Mouse (Mus musculus) frontal cortex, postnatal 25 days (tissue): ENCODE measurements at regions not wholly inside any gene's neighbourhood (a gene's known extent, or its start where the extent isn't known, plus 50 kb on each side); places are given as distances from the start of the nearest gene placed in this dataset.

Experiments used
- DNase-seq, 2 experiments: peaks; one replicate each; pipeline ENCODE4 v3.0.0; 2022; ENCODE audit warnings: low spot score in 2 of 2

GRCm38 (mm10) chr6:99984057-99984855 is 258.1 kb upstream of the Prok2 start:
- DNase-seq: no peak

DNA sequence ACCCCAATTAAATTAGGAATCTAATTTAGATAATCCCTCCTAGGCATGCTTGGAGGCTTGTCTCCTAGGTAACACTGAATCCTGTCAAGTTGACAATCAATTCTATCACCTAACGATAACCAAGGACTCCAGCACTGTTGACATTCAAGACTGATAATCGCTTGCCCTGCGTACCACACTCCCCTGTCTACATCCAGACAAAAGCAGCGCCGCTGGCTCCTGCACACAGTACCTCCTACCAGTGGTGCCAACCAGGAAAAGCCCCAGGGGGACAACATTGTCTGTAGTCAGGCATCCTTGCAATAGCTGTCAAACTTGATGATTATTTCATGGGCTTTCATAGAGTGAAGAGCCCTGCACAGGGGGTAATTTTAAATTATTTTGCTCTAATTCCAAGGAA is 253.4 kb upstream of the Prok2 start:
- DNase-seq: no peak

GRCm38 (mm10) chr6:99978164-99978746 is 252.1 kb upstream of the Prok2 start:
- no peak for DNase-seq

- no peak for DNase-seq
These were observed 250.0 kb upstream of the Prok2 start for GRCm38 (mm10) chr6:99976144-99976543.

- DNase-seq: no peak
These were observed 249.3 kb upstream of the Prok2 start for GRCm38 (mm10) chr6:99975486-99975885.

DNA sequence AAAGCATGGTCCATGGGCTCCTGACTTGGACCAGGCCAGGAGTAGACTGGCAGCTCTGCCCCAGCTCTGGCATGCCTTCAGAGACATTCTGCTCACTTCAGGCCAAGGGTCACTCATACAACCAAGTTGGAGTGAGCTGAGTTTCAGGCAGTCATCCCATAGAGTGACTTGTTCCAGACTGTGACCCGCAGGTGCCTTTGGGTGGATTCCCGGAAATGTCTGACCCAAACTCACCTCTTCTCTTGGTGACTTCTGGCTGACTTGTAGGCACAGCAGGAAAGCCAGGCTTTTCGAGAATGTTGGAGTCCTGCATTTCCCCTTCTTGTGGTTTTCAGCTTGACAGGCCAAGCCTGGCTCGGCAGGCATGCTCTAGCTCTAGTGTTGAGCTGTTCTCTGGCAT is 248.3 kb upstream of the Prok2 start:
- no peak for DNase-seq

- DNase-seq: peak in 1 of 2 experiments; percentile 15
These were observed 245.2 kb upstream of the Prok2 start for GRCm38 (mm10) chr6:99971376-99971775.

GRCm38 (mm10) chr6:99968889-99969288 is 242.7 kb upstream of the Prok2 start:
- DNase-seq: peak; percentile 21 to 30

GRCm38 (mm10) chr6:99967465-99967864 is 241.3 kb upstream of the Prok2 start:
- DNase-seq: no peak

DNA sequence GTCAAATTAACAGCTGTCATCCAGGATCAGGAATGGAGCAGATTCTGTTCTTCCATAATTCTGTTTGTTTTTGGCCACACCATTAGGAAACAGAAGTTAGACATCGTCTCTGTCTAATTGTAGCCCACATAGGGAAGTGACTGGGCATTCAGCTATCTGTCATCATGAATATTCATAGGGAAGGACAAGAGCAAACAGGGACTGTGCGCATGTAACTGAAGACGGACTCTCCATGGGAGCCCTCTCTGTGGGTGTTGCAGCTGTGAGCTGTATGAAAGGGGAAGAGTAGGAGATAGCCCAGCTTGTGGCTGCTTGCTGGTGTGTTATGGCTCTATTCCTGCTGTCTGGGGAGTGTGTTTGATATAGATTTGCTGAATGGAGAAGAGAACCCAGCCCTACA is 238.3 kb upstream of the Prok2 start:
- no peak for DNase-seq

DNA sequence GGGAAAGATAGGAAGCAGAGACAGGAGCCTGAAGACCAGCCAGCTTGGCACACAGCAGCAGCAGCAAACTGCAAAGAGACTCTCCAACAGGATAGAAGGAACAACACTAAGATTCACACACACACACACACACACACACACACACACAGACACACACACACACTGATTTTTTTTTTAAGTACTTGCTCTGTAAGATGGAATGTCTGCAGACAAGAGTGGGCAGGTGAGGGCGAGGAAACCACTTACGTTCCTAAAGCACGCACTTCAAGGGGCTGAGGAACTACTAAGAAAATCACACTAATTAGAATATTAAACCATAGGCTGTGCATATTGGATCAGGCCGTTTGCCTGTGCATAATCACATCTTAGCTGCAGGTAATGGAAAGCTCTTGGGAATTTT is 237.8 kb upstream of the Prok2 start:
- no peak for DNase-seq

- DNase-seq: no peak
These were observed 233.2 kb upstream of the Prok2 start for GRCm38 (mm10) chr6:99959371-99959770.

DNA sequence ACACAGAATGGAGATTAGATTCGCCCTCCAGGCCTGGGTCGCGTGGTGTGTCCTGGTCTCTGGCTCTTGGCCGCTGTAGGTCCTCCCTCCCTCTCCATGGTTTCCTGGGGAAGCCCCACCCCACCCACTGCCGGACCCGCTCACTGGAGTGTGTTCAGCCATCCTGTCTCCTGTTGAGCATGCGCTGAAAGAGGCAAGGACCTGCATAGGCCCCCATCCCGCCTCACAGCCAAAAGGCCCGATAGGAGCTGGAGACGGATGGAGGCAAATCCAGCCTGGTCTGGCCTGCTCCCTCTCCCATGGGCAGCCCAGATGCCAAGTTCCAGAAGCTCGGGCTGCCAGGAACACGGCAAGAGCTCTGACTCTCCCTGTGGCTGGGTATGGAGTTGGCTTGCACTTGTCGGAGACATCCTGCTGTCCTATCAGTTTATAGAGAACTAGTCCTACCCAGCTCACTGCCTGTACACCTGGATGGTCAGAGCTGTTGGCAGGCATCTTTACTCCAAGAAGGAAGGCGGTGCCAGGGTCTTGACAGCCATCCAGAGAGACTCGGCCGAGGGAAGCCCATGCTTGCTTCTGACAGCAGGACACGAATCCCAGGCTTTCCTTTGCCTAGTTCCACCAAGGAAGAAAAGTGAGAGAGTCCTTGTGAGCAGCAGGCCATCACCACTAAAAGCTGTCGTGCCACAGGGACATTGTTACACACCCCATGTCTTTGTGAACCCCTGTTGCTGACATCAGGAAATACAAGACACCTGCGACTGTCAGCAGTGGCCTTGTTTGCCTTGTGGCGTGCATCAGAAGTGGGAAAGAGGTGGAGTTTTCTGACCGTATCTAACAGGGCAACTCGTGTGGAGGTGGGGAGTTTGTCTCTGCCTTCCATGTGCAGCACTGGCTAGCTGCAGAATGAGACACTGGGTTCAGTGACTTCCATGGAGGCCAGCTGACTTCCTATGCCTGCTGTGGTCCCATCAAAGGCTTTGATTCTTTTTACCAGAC is 228.9 kb upstream of the Prok2 start:
- no peak for DNase-seq

DNA sequence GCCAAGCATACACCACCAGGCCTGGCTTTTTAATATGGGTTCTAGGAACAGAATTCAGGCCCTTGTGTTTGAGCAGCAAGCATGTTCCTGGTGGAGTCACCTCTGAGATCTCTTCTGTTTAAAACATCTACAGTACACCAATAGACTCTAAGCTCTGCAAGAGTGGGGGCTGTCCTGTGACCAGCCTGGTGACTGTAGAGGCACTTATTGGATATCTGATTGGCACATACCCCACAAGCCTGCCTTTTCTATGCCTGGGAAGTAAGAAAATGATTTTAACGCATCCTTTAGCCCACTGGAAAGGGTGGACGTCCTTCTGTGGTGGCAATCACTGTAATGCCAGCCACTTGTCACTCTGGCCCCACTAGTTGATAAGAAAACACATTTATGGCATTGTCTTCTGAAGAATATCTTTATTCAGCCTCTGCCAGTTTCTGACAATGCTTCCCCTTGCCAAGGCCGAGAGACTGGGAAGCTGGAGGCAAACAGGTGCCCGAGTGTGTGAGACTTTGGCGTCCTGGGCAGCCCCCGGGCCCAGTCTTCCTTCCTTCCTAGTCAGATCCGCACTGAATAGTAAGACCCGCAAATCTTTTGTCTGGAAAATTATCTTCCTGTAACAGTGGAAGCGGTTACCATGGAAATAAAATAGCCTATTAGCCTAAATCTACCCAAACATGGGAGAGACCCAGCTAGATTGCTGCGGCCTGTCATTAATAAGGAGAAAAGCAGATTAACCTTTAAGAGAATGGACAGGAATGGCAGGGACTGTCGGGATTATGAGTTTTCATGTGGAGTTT is 228.0 kb upstream of the Prok2 start:
- no peak for DNase-seq

- DNase-seq: no peak
These were observed 224.6 kb upstream of the Prok2 start for GRCm38 (mm10) chr6:99950811-99951210.

- no peak for DNase-seq
These were observed 220.7 kb upstream of the Prok2 start for GRCm38 (mm10) chr6:99946917-99947316.

DNA sequence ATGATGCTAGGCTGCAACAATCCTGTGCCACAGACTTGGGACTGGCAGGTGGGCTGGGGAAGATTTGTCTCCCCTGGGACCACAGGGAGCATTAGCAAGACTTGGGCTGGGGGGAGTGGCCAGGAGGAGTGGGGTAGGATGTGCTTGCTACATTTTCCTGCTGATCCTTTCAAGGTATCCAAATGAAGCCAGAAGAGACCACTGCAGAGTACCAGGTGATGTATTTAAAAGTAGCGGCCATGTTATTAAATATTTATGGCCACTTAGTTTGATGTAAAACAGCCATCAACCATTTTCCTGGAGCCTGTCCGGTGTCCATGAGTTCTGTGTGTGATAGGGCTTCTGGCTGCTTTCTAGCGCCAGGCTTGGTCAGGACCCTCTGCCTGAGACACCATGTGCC is 220.3 kb upstream of the Prok2 start:
- no peak for DNase-seq

- DNase-seq: no peak
These were observed 219.5 kb upstream of the Prok2 start for GRCm38 (mm10) chr6:99945691-99946090.

DNA sequence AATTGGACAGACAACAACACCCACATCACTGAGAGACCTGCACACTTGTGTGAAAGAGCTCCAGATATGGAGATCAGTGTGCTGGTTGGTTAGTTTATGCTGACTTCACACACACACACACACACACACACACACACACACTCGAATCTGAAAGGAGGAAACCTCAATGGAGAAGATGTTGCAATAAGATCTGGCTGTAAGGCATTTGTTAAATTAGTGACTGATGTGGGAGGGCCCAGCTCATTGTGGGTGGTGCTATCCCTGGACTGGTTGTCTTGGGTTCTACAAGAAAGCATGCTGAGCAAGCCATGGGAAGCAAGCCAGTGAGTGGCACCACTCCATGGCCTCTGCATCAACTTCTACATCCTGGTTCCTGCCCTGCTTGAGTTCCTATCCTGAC is 216.8 kb upstream of the Prok2 start:
- no peak for DNase-seq

- DNase-seq: no peak
These were observed 213.9 kb upstream of the Prok2 start for GRCm38 (mm10) chr6:99940118-99940517.

- DNase-seq: no peak
These were observed 213.2 kb upstream of the Prok2 start for GRCm38 (mm10) chr6:99939382-99939781.

- no peak for DNase-seq
These were observed 212.8 kb upstream of the Prok2 start for GRCm38 (mm10) chr6:99938949-99939348.
